Mouse (Mus musculus) kidney, embryonic 14.5 days (tissue): ENCODE data around the gene Fzd4. TPM values are rescaled to one million over a fixed set of nuclear protein-coding genes. Genes with fewer than 3 reads are reported as not detected.

ENCODE experiments used
- ATAC-seq: fragments of 200-750 bp; cut with Nextera tagmentation; 2 replicates; pipeline ENCODE4 v1.8.0; 2017; ENCODE audit warnings: moderate number of reproducible peaks, mild to moderate bottlenecking, moderate TSS enrichment, moderate library complexity; ENCODE audit not compliant: low FRiP score, low TSS enrichment
- H3K27ac ChIP-seq: fragments of 300-500 bp; sonication (generic); 2 replicates; pipeline ENCODE4 v1.5.1; 2014; ENCODE audit warnings: low read depth, mild to moderate bottlenecking, low read length, moderate library complexity, mixed read lengths
- H3K27me3 ChIP-seq: fragments of 300-500 bp; sonication (generic); 2 replicates; pipeline ENCODE4 v1.6.1; 2014; ENCODE audit warnings: mild to moderate bottlenecking, low read length; ENCODE audit not compliant: control insufficient read depth, insufficient read depth
- H3K36me3 ChIP-seq: fragments of 300-500 bp; sonication (generic); 2 replicates; pipeline ENCODE4 v1.6.1; 2014; ENCODE audit warnings: low read length, mixed read lengths; ENCODE audit not compliant: control insufficient read depth, insufficient read depth
- H3K4me1 ChIP-seq: fragments of 300-500 bp; sonication (generic); 2 replicates; pipeline ENCODE4 v1.6.1; 2014; ENCODE audit warnings: low read length, mixed read lengths; ENCODE audit not compliant: control insufficient read depth, insufficient read depth
- H3K4me2 ChIP-seq: fragments of 300-500 bp; sonication (generic); replicated peaks from 2 replicates; pipeline ENCODE4 v1.6.1; 2014; ENCODE audit warnings: low read depth, mild to moderate bottlenecking, low read length
- H3K4me3 ChIP-seq: fragments of 300-500 bp; sonication (generic); 2 replicates; pipeline ENCODE4 v1.5.1; 2014; ENCODE audit warnings: mild to moderate bottlenecking, low read length
- H3K9ac ChIP-seq: fragments of 300-500 bp; sonication (generic); 2 replicates; pipeline ENCODE4 v1.6.1; 2014; ENCODE audit warnings: low read depth, mild to moderate bottlenecking, low read length, moderate library complexity
- H3K9me3 ChIP-seq: fragments of 300-500 bp; sonication (generic); 2 replicates; pipeline ENCODE4 v1.6.1; 2016; ENCODE audit warnings: low read length; ENCODE audit not compliant: control insufficient read depth
- WGBS: fragments of 180-500 bp; shearing (Covaris S2); extraction: QIAGEN DNeasy Blood & Tissue Kit; methylation state at CpG from one replicate; pipeline ENCODE4 v1.1.7; 2014; 5-methylcytosine and 5-hydroxymethylcytosine counted together
- polyA plus RNA-seq: library from polyadenylated mRNA; unstranded; fragments of >200 nt; fragmentation: Nextera tagmentation; extraction: Ambion mirVana; gene quantifications from 2 replicates; pipeline ENCODE4 v1.2.1, GENCODE M21; 2014

Gene Fzd4
- polyA plus RNA-seq, 1 experiment from 2014 or later = 42.0 TPM

GRCm38 (mm10) chr7:89418917-89419679, 14.9 kb downstream of the Fzd4 start:
- no peak overlapping the region for H3K9ac ChIP-seq
- no peaks in the 10 kb centered on the region for H3K9me3 ChIP-seq
- 52% methylated on average over 3 of the region's 3 CpGs for WGBS
- no peak overlapping the region for H3K27ac ChIP-seq
- H3K36me3 ChIP-seq = no peaks in the 10 kb centered on the region
- H3K4me3 ChIP-seq = no peak overlapping the region
- ATAC-seq = no peak
- peaks cover 33% of the 10 kb centered on the region for H3K4me1 ChIP-seq
- H3K4me2 ChIP-seq = no peak overlapping the region
- H3K27me3 ChIP-seq = no peaks in the 10 kb centered on the region

- Histone ChIP-seq H3K4me3 (no peak overlapping the region), H3K27me3 (no peaks in the 10 kb centered on the region), H3K36me3 (no peaks in the 10 kb centered on the region), H3K4me2 (no peak overlapping the region), H3K9ac (no peak overlapping the region), H3K27ac (no peak overlapping the region), H3K9me3 (no peaks in the 10 kb centered on the region), H3K4me1 (peaks cover 35% of the 10 kb centered on the region)
- WGBS = 89% methylated on average over 5 of the region's 5 CpGs
- no peak for ATAC-seq
Observed at GRCm38 (mm10) chr7:89421294-89421693, 17.1 kb downstream of the Fzd4 start.

GRCm38 (mm10) chr7:89422650-89423049, 18.5 kb downstream of the Fzd4 start:
- Histone ChIP-seq H3K4me2 (no peak overlapping the region), H3K4me1 (peaks cover 34% of the 10 kb centered on the region), H3K27me3 (no peaks in the 10 kb centered on the region), H3K9me3 (no peaks in the 10 kb centered on the region), H3K4me3 (no peak overlapping the region), H3K9ac (no peak overlapping the region), H3K36me3 (no peaks in the 10 kb centered on the region), H3K27ac (peak overlapping the region; percentile 59; the same call in 1 of the 2 replicates)
- peak; percentile 47; the same call in 1 of the 2 replicates for ATAC-seq
- 11% methylated on average over 8 of the region's 8 CpGs for WGBS

GRCm38 (mm10) chr7:89423194-89423593, 19.0 kb downstream of the Fzd4 start:
- no peaks in the 10 kb centered on the region for H3K36me3 ChIP-seq
- H3K4me1 ChIP-seq = peaks cover 30% of the 10 kb centered on the region
- no peaks in the 10 kb centered on the region for H3K9me3 ChIP-seq
- H3K4me3 ChIP-seq = no peak overlapping the region
- H3K4me2 ChIP-seq = no peak overlapping the region
- H3K27me3 ChIP-seq = no peaks in the 10 kb centered on the region
- no peak overlapping the region for H3K9ac ChIP-seq
- peak; percentile 71 for ATAC-seq
- H3K27ac ChIP-seq = peak overlapping the region; percentile 43; the same call in 1 of the 2 replicates
- 7% methylated on average over 5 of the region's 5 CpGs for WGBS

- Histone ChIP-seq H3K9me3 (no peaks in the 10 kb centered on the region), H3K9ac (no peak overlapping the region), H3K4me3 (no peak overlapping the region), H3K27me3 (no peaks in the 10 kb centered on the region), H3K36me3 (no peaks in the 10 kb centered on the region), H3K27ac (peak overlapping the region; percentile 51; the same call in 1 of the 2 replicates), H3K4me2 (no peak overlapping the region), H3K4me1 (peaks cover 26% of the 10 kb centered on the region)
- WGBS = 23% methylated on average over 8 of the region's 8 CpGs
- peak; percentile 54 for ATAC-seq
Observed at GRCm38 (mm10) chr7:89423688-89424255, 19.6 kb downstream of the Fzd4 start.

- Histone ChIP-seq H3K27me3 (no peaks in the 10 kb centered on the region), H3K9ac (no peak overlapping the region), H3K36me3 (no peaks in the 10 kb centered on the region), H3K4me3 (no peak overlapping the region), H3K9me3 (no peaks in the 10 kb centered on the region), H3K4me2 (no peak overlapping the region), H3K27ac (no peak overlapping the region; the same call in 1 of the 2 replicates), H3K4me1 (peaks cover 26% of the 10 kb centered on the region)
- 64% methylated on average over 5 of the region's 5 CpGs for WGBS
- ATAC-seq = no peak
Observed at GRCm38 (mm10) chr7:89424659-89425058, 20.5 kb downstream of the Fzd4 start.

- no peaks in the 10 kb centered on the region for H3K9me3 ChIP-seq
- H3K4me3 ChIP-seq = no peak overlapping the region
- H3K9ac ChIP-seq = no peak overlapping the region
- ATAC-seq = no peak
- H3K36me3 ChIP-seq = no peaks in the 10 kb centered on the region
- no peaks in the 10 kb centered on the region for H3K27me3 ChIP-seq
- peaks cover 26% of the 10 kb centered on the region for H3K4me1 ChIP-seq
- 34% methylated on average over 11 of the region's 11 CpGs for WGBS
- H3K27ac ChIP-seq = no peak overlapping the region
- H3K4me2 ChIP-seq = no peak overlapping the region
Observed at GRCm38 (mm10) chr7:89425803-89426725, 21.9 kb downstream of the Fzd4 start.

GRCm38 (mm10) chr7:89427101-89427500, 22.9 kb downstream of the Fzd4 start:
- Histone ChIP-seq H3K9me3 (no peaks in the 10 kb centered on the region), H3K36me3 (no peaks in the 10 kb centered on the region), H3K4me3 (no peak overlapping the region), H3K4me2 (no peak overlapping the region), H3K4me1 (peaks cover 23% of the 10 kb centered on the region), H3K27ac (no peak overlapping the region), H3K27me3 (no peaks in the 10 kb centered on the region), H3K9ac (no peak overlapping the region)
- no peak for ATAC-seq
- 33% methylated on average over 5 of the region's 5 CpGs for WGBS
